Mouse (Mus musculus): ENCODE data around the gene Ece1. TPM values are rescaled to one million over a fixed set of nuclear protein-coding genes. Genes with fewer than 3 reads are reported as not detected.

The Ece1 gene
- total and polyA plus RNA-seq, 2 experiments from 2014 or later, result 23.7 to 36.3 TPM

DNA sequence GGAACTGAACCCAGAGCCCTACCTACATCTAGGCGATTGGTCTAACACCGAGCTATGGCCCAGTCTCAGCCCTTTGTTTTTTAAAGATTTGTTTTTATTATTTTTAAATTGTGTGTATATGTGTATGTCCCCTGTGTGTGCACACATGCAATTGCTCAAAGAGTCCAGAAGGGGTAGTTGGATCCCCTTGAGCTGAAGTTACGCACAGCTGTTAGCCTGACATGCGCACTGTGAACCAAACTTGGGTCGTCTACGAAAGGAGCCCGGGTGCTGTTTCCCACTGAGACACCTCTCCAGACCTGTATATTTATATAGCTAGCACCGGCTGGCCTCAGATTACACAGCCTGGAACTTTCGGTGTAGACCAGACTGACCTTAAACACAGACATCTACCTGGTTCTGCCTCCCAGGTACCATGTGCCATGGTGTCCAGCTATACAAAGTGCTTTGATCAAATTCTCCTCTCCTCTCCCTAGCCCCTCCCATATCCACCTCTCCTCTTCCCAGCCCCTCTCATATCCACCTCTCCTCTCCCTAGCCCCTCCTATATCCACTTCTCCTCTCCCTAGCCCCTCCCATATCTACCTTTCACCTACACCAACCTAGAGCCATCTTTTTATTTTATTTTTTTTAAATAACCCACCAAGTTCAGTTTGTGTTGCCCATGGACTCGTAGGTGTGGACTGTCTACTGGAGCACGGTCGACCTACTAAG, 79.3 kb downstream of the Ece1 start:
- H3K27ac ChIP-seq (ENCODE audit: low read depth, low read length), result no peak overlapping the region
- peak; percentile 6; the same call in 1 of the 2 replicates for ATAC-seq (ENCODE audit: low FRiP score)

DNA sequence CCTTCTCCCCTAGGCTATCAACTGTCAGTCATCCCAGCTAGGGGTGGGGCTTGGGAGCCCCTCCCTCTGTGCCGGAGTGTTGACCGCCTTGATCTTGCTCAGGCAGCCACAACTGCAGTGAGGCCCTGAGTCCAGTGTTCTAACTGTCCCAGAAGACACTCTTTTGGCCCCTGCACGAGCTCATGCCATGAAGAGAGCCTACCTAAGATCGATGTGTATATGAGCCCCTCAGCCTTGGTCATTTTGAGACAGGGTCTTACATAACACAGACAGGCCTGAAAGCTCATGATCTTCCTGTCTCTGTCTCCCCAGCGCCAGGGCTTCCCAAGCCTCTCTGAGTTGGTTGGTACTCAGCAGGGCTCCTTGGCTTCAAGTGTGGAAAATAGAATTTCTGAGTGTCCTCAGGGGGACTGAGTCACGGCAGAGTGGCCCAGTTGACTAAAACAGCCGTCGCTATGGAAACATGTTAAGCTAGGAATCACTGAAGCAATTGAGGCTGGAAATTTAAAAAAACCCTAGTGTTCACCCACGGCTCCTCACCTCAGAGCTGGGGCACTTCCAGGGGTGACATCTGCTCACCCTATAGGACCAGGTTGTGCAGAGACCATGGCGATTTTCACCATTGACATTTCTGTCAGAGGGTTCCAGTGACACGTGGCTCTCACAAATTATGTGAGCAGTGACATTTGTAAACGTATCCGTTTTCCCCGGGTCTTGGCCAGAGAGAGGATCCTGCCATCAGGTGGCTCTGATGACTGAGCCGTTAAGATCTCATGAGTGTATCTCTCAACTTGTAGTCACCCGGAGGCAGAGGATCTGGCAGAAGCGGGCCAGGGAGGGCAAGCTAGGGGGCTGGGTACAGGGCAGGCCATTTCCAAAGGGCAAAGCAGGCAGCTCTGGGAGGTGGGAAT, 80.1 kb downstream of the Ece1 start:
- H3K36me3 ChIP-seq (ENCODE audit: insufficient read depth, low read length), result peaks cover 42% of the 10 kb centered on the region

More for the DNA sequence above, 79.3 kb downstream of the Ece1 start:
- Histone ChIP-seq H3K27me3 (ENCODE audit: insufficient read depth, low read length) (no peaks in the 10 kb centered on the region), H3K9ac (replicated peaks; ENCODE audit: low read length, poor library complexity, severe bottlenecking) (no peak overlapping the region), H3K4me1 (ENCODE audit: insufficient read depth, low read length) (peaks cover 4% of the 10 kb centered on the region; the same call in 1 of the 2 replicates), H3K36me3 (ENCODE audit: insufficient read depth, low read length) (peaks cover 49% of the 10 kb centered on the region), H3K4me3 (ENCODE audit: low read depth, low read length) (no peak overlapping the region), H3K4me2 (ENCODE audit: low read depth, low read length, poor library complexity, severe bottlenecking) (no peak overlapping the region), H3K9me3 (ENCODE audit: low read length) (no peaks in the 10 kb centered on the region)
- WGBS, result 90% methylated on average over 12 of the region's 12 CpGs
- TF ChIP-seq CTCF (IDR thresholded peaks at IDR 0.05), result peak; percentile 11; the same call in 1 of the 2 replicates
- no peak for DNase-seq (ENCODE audit: low spot score)

DNA sequence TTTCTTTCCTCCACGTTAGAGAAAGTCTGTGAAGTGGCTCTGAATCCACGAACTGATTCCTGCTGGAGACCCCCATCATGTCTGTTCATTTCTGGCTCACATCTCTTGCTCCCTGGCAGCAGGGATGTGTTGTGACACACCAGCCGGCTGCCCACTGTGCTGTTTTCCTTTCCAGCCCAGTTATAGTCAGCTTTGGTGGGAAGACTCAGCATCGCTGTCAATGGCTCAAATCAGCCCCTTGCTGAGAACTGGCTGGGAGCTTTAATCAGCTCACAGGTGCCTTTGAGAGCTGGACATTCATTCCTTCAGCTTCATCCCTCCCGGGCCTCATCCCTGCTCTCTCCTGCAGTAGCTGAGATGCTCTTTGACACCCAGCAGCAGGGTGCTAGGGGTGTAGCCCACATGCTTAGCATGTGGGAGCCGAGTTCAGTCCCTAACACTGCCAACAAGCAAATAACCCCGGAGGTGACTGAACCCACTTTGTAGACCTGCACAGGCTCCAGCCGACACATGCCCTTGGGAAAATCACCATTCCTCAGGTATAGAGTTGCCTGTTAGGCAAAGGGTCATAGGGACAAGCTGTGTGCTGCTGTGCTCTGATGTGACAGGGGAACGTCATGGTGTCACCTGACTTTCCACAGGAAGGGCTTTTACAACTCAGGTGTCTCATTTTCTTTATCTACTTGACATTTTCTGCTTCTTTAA, 80.9 kb downstream of the Ece1 start:
- ATAC-seq (ENCODE audit: low FRiP score), result no peak
- WGBS, result 36% methylated on average over 9 of the region's 9 CpGs

More for the DNA sequence above, 80.1 kb downstream of the Ece1 start:
- DNase-seq (ENCODE audit: low spot score) (peak; percentile 75), ATAC-seq (ENCODE audit: low FRiP score) (no peak; the same call in 1 of the 2 replicates)
- Histone ChIP-seq H3K4me3 (ENCODE audit: low read depth, low read length) (no peak overlapping the region), H3K9ac (replicated peaks; ENCODE audit: low read length, poor library complexity, severe bottlenecking) (no peak overlapping the region), H3K4me1 (ENCODE audit: insufficient read depth, low read length) (peaks cover 4% of the 10 kb centered on the region; the same call in 1 of the 2 replicates), H3K27ac (ENCODE audit: low read depth, low read length) (0 out of 2 replicates have a peak overlapping the region, but pooled peaks have one; percentile 39), H3K27me3 (ENCODE audit: insufficient read depth, low read length) (no peaks in the 10 kb centered on the region), H3K9me3 (ENCODE audit: low read length) (no peaks in the 10 kb centered on the region), H3K4me2 (ENCODE audit: low read depth, low read length, poor library complexity, severe bottlenecking) (no peak overlapping the region)
- whole genome bisulfite sequencing, result 42% methylated on average over 17 of the region's 17 CpGs
- TF ChIP-seq CTCF (IDR thresholded peaks at IDR 0.05), result peak; percentile 2; the same call in 1 of the 2 replicates

DNA sequence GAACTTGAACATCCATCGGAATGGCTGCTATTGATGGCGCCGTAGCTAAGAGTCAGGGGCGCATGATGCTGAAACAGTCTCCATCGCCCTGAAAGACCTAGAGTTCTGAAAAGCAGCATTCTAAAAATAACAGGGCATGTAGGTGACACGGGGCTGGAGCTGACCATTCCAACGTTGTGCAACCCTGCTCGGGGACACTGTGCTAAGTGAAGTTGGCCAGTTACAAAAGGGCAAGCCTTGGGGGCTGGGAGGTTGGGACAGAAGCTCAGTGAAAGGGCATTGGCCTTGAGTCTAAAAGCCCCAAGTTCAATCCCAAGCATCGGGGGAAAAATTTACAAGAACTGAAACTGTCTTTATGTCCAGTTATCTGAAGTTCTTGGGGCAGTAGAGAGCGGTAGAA, 81.5 kb downstream of the Ece1 start:
- peaks cover 36% of the 10 kb centered on the region for H3K36me3 ChIP-seq (ENCODE audit: insufficient read depth, low read length)
- peaks cover 4% of the 10 kb centered on the region; the same call in 1 of the 2 replicates for H3K4me1 ChIP-seq (ENCODE audit: insufficient read depth, low read length)
- no peak overlapping the region for H3K9ac ChIP-seq (replicated peaks; ENCODE audit: low read length, poor library complexity, severe bottlenecking)
- WGBS, result 88% methylated on average over 10 of the region's 10 CpGs
- no peak overlapping the region for H3K4me2 ChIP-seq (ENCODE audit: low read depth, low read length, poor library complexity, severe bottlenecking)
- H3K9me3 ChIP-seq (ENCODE audit: low read length), result no peaks in the 10 kb centered on the region
- no peak for TF ChIP-seq CTCF (IDR thresholded peaks at IDR 0.05)
- H3K4me3 ChIP-seq (ENCODE audit: low read depth, low read length), result no peak overlapping the region
- ATAC-seq (ENCODE audit: low FRiP score), result no peak
- no peak overlapping the region for H3K27ac ChIP-seq (ENCODE audit: low read depth, low read length)
- no peak for DNase-seq (ENCODE audit: low spot score)
- no peaks in the 10 kb centered on the region for H3K27me3 ChIP-seq (ENCODE audit: insufficient read depth, low read length)

More for the DNA sequence above, 80.9 kb downstream of the Ece1 start:
- DNase-seq (ENCODE audit: low spot score), result no peak
- Histone ChIP-seq H3K4me2 (ENCODE audit: low read depth, low read length, poor library complexity, severe bottlenecking) (no peak overlapping the region), H3K4me3 (ENCODE audit: low read depth, low read length) (no peak overlapping the region), H3K9me3 (ENCODE audit: low read length) (no peaks in the 10 kb centered on the region), H3K27me3 (ENCODE audit: insufficient read depth, low read length) (no peaks in the 10 kb centered on the region), H3K4me1 (ENCODE audit: insufficient read depth, low read length) (peaks cover 4% of the 10 kb centered on the region; the same call in 1 of the 2 replicates), H3K9ac (replicated peaks; ENCODE audit: low read length, poor library complexity, severe bottlenecking) (no peak overlapping the region), H3K36me3 (ENCODE audit: insufficient read depth, low read length) (peaks cover 35% of the 10 kb centered on the region), H3K27ac (ENCODE audit: low read depth, low read length) (no peak overlapping the region)
- no peak for TF ChIP-seq CTCF (IDR thresholded peaks at IDR 0.05)

DNA sequence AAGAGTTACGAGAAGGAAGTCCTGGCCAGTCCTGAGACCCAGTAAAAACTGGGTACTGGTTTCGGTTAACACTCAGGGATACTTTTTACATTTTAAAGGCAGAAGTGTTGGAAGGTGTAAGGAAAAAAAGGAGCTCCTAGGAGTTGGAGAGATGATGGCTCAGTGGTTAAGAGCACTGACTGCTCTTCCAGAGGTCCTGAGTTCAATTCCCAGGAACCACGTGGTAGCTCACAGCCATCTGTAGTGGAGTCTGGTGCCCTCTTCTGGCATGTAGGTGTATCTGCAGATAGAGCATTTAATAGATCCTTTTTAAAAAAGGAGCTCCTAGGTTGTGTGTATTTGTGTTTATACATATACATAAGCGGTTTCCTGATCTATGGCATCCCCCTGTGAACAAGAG, 83.3 kb downstream of the Ece1 start:
- no peak overlapping the region for H3K9ac ChIP-seq (replicated peaks; ENCODE audit: low read length, poor library complexity, severe bottlenecking)
- no peak for ATAC-seq (ENCODE audit: low FRiP score)
- H3K36me3 ChIP-seq (ENCODE audit: insufficient read depth, low read length), result peaks cover 37% of the 10 kb centered on the region
- no peak overlapping the region for H3K27ac ChIP-seq (ENCODE audit: low read depth, low read length)
- TF ChIP-seq CTCF (IDR thresholded peaks at IDR 0.05), result peak; percentile 65
- H3K4me3 ChIP-seq (ENCODE audit: low read depth, low read length), result no peak overlapping the region
- WGBS, result 69% methylated on average over 4 of the region's 4 CpGs
- no peak overlapping the region for H3K4me2 ChIP-seq (ENCODE audit: low read depth, low read length, poor library complexity, severe bottlenecking)
- DNase-seq (ENCODE audit: low spot score), result no peak
- no peaks in the 10 kb centered on the region for H3K27me3 ChIP-seq (ENCODE audit: insufficient read depth, low read length)
- peaks cover 4% of the 10 kb centered on the region; the same call in 1 of the 2 replicates for H3K4me1 ChIP-seq (ENCODE audit: insufficient read depth, low read length)
- H3K9me3 ChIP-seq (ENCODE audit: low read length), result no peaks in the 10 kb centered on the region
